Mouse (Mus musculus): ENCODE results near the gene Zfpm1. TPM values are rescaled to one million over a fixed set of nuclear protein-coding genes. Genes with fewer than 3 reads are reported as not detected.

Gene Zfpm1
- polyA plus RNA-seq, 1 experiment from 2014 or later = 0.88 TPM

DNA sequence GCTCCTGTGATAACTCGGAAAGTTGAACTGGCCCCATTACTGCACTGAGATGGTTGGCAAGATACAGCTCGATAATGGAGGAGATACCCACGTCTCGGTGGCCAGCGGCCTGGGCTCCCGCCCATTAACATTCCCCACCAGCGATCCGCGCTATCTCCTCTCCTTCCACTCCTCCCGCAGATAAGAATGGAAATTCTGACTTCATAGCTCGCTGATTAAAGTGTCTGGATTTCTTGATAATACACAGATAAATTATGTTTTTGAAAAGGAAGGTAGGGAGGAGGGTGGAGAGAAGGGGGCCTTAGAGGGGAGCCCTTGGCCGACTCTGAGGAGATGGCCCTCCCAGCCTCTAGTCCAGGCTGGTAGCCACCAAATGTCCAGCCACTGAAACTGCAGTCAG lies 9.1 kb downstream of the Zfpm1 start:
- Histone ChIP-seq H3K9me3 (no peaks in the 10 kb centered on the region), H3K4me1 (peaks cover 75% of the 10 kb centered on the region), H3K27ac (0 out of 2 replicates have a peak overlapping the region, but pooled peaks have one; percentile 57), H3K36me3 (replicated peaks) (no peaks in the 10 kb centered on the region), H3K4me3 (no peak overlapping the region), H3K27me3 (ENCODE audit: poor library complexity, severe bottlenecking) (peaks cover 57% of the 10 kb centered on the region)
- WGBS = 79% methylated on average over 12 of the region's 12 CpGs
- no peak for DNase-seq (ENCODE audit: extremely low spot score, low spot score)

- peaks cover 75% of the 10 kb centered on the region for H3K4me1 ChIP-seq
- no peaks in the 10 kb centered on the region for H3K9me3 ChIP-seq
- H3K4me3 ChIP-seq = no peak overlapping the region
- no peak for DNase-seq (ENCODE audit: extremely low spot score, low spot score)
- H3K27ac ChIP-seq = peak overlapping the region; percentile 57; the same call in 1 of the 2 replicates
- peaks cover 57% of the 10 kb centered on the region for H3K27me3 ChIP-seq (ENCODE audit: poor library complexity, severe bottlenecking)
- H3K36me3 ChIP-seq (replicated peaks) = no peaks in the 10 kb centered on the region
- 35% methylated on average over 10 of the region's 10 CpGs for WGBS
These were observed 9.6 kb downstream of the Zfpm1 start for GRCm38 (mm10) chr8:122291549-122291948.

DNA sequence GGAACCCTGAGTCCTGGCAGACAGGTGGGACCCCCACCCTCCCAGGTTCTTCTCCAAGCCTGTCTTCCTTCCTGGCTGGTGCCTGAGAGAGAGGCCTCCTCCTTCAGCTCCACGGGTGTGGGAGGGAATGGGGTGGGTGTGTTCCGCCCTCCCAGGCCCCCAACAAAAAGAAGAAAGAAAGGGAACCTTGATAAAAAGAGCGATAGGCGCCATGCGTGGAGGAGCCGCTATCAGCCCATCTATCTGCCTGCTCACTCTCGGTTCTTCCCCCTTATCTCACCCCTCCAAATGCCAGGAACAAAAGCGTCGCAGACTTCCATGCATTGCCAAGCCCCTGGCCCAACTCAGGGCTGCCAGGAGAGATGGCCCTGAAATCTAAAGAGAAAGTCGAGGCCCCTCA lies 11.5 kb downstream of the Zfpm1 start:
- no peaks in the 10 kb centered on the region for H3K9me3 ChIP-seq
- DNase-seq (ENCODE audit: extremely low spot score, low spot score) = no peak
- peaks cover 85% of the 10 kb centered on the region for H3K4me1 ChIP-seq
- WGBS = 79% methylated on average over 10 of the region's 10 CpGs
- H3K36me3 ChIP-seq (replicated peaks) = no peaks in the 10 kb centered on the region
- H3K27ac ChIP-seq = no peak overlapping the region
- H3K27me3 ChIP-seq (ENCODE audit: poor library complexity, severe bottlenecking) = peaks cover 46% of the 10 kb centered on the region
- no peak overlapping the region for H3K4me3 ChIP-seq

GRCm38 (mm10) chr8:122294273-122294683 lies 12.3 kb downstream of the Zfpm1 start:
- Histone ChIP-seq H3K27me3 (ENCODE audit: poor library complexity, severe bottlenecking) (peaks cover 39% of the 10 kb centered on the region), H3K4me1 (peaks cover 83% of the 10 kb centered on the region), H3K36me3 (replicated peaks) (no peaks in the 10 kb centered on the region), H3K27ac (peak overlapping the region; percentile 65; the same call in 1 of the 2 replicates), H3K9me3 (no peaks in the 10 kb centered on the region), H3K4me3 (peak overlapping the region; percentile 24; the same call in 1 of the 2 replicates)
- 3% methylated on average over 7 of the region's 7 CpGs for WGBS
- peak; percentile 64 for DNase-seq (ENCODE audit: extremely low spot score, low spot score)

GRCm38 (mm10) chr8:122295389-122295788 lies 13.4 kb downstream of the Zfpm1 start:
- H3K4me1 ChIP-seq = peaks cover 83% of the 10 kb centered on the region
- H3K9me3 ChIP-seq = no peaks in the 10 kb centered on the region
- H3K27ac ChIP-seq = no peak overlapping the region
- peaks cover 30% of the 10 kb centered on the region for H3K27me3 ChIP-seq (ENCODE audit: poor library complexity, severe bottlenecking)
- DNase-seq (ENCODE audit: extremely low spot score, low spot score) = no peak
- WGBS = 74% methylated on average over 9 of the region's 9 CpGs
- no peaks in the 10 kb centered on the region for H3K36me3 ChIP-seq (replicated peaks)
- no peak overlapping the region for H3K4me3 ChIP-seq

DNA sequence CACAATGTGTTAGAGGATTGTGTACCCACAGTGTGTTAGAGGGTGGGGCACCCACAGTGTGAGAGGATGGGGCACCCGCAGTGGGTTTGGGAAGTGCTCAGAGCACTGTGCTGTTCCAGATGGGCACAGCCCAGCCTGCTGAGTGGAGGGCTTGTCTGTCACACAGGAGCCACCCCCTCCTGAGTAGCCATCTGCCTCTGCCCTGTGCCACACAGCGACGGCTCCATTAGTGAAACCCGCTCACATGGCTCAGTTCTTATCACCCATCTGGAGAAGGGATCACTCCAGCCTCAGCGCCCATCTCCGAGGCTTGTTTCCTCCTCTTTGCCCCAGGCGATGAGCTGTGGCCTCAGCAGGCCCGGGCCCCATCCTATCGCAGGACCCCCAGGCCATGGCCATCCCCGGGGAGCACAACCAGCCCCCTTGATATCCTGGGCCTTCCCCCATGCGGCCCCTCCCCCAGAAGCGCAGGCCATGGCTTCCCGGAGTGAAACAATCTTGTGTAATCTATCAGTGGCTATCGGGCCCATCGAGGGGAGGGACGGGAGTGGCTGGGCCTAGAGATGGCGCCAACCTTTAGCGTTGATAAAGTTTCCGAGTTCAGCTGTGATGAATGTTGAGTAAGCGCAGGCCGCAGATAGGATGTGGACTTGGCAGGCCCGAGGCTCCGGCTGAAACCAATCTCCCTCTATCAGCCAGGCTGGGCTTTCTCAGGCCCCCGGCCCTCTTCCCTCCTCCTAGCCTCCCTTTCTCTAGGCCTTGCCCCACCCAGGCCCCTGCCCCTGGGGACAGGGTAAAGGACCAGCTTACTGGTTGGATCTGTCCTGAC lies 14.4 kb downstream of the Zfpm1 start:
- Histone ChIP-seq H3K9me3 (no peaks in the 10 kb centered on the region), H3K36me3 (replicated peaks) (no peaks in the 10 kb centered on the region), H3K27ac (peak overlapping the region; percentile 60), H3K27me3 (ENCODE audit: poor library complexity, severe bottlenecking) (peaks cover 23% of the 10 kb centered on the region), H3K4me3 (0 out of 2 replicates have a peak overlapping the region, but pooled peaks have one; percentile 8), H3K4me1 (peaks cover 74% of the 10 kb centered on the region)
- WGBS = 54% methylated on average over 24 of the region's 24 CpGs
- DNase-seq (ENCODE audit: extremely low spot score, low spot score) = no peak

GRCm38 (mm10) chr8:122299581-122300254 lies 17.8 kb downstream of the Zfpm1 start:
- no peak for DNase-seq (ENCODE audit: extremely low spot score, low spot score)
- 71% methylated on average over 16 of the region's 16 CpGs for WGBS
- Histone ChIP-seq H3K4me1 (peaks cover 79% of the 10 kb centered on the region), H3K27ac (peak overlapping the region; percentile 25; the same call in 1 of the 2 replicates), H3K27me3 (ENCODE audit: poor library complexity, severe bottlenecking) (peaks cover 23% of the 10 kb centered on the region), H3K4me3 (no peak overlapping the region), H3K36me3 (replicated peaks) (no peaks in the 10 kb centered on the region), H3K9me3 (no peaks in the 10 kb centered on the region)

- H3K27me3 ChIP-seq (ENCODE audit: poor library complexity, severe bottlenecking) = peaks cover 13% of the 10 kb centered on the region
- peaks cover 69% of the 10 kb centered on the region for H3K4me1 ChIP-seq
- 91% methylated on average over 13 of the region's 13 CpGs for WGBS
These were observed 19.1 kb downstream of the Zfpm1 start for GRCm38 (mm10) chr8:122301081-122301480.

DNA sequence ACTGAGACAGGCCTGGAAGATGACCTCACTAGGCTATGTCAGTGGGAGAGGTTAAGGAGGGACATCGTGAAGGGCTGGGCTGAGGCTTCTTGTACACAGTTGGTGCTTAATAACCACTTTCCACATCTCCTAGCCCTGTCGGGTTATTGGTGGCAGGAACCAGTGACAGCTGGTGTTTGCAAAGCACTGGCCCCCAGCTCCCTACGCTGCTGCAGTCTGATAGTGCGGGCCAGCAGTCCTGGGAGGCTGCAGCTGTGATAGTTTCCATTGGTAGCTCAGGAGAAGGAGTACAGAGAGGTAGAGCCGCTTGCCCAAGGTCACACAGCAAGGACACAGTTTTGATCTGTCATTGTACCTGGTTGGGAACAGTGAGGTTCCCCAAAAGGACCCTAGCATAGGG lies 19.9 kb downstream of the Zfpm1 start:
- H3K27ac ChIP-seq = peak overlapping the region; percentile 63; the same call in 1 of the 2 replicates
- peaks cover 68% of the 10 kb centered on the region for H3K4me1 ChIP-seq
- no peaks in the 10 kb centered on the region for H3K36me3 ChIP-seq (replicated peaks)
- H3K27me3 ChIP-seq (ENCODE audit: poor library complexity, severe bottlenecking) = peaks cover 5% of the 10 kb centered on the region; the same call in 1 of the 2 replicates
- H3K4me3 ChIP-seq = no peak overlapping the region
- WGBS = 79% methylated on average over 5 of the region's 5 CpGs
- no peak for DNase-seq (ENCODE audit: extremely low spot score, low spot score)
- H3K9me3 ChIP-seq = no peaks in the 10 kb centered on the region

More at GRCm38 (mm10) chr8:122301081-122301480, 19.1 kb downstream of the Zfpm1 start:
- Histone ChIP-seq H3K27ac (no peak overlapping the region), H3K4me3 (no peak overlapping the region), H3K36me3 (replicated peaks) (no peaks in the 10 kb centered on the region), H3K9me3 (no peaks in the 10 kb centered on the region)
- DNase-seq (ENCODE audit: extremely low spot score, low spot score) = no peak

DNA sequence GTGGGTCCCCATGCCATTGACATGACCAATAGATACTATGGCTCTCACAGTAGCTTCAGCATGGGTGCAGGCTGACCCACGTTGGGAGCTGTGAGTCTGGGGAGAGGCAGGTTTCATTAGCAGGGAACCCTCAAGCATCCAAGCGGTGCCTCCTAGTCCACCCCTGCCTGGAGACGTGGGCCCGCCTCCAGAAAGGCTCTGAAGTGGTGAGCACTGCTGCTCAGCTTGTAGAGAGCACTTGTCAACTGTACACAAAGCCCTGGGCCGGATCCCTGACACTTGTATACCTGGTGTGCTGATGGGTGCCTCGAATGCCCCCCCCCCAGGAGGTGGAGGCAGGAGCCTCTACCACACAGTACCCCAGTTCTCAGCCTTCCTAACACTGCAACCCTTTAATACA lies 21.5 kb downstream of the Zfpm1 start:
- Histone ChIP-seq H3K27me3 (ENCODE audit: poor library complexity, severe bottlenecking) (no peaks in the 10 kb centered on the region), H3K9me3 (no peaks in the 10 kb centered on the region), H3K27ac (no peak overlapping the region), H3K36me3 (replicated peaks) (no peaks in the 10 kb centered on the region), H3K4me1 (peaks cover 54% of the 10 kb centered on the region), H3K4me3 (no peak overlapping the region)
- 64% methylated on average over 6 of the region's 6 CpGs for WGBS
- DNase-seq (ENCODE audit: extremely low spot score, low spot score) = no peak

GRCm38 (mm10) chr8:122304058-122304457 lies 22.1 kb downstream of the Zfpm1 start:
- H3K4me1 ChIP-seq = peaks cover 49% of the 10 kb centered on the region
- no peak overlapping the region for H3K27ac ChIP-seq
- no peak for DNase-seq (ENCODE audit: extremely low spot score, low spot score)
- no peaks in the 10 kb centered on the region for H3K9me3 ChIP-seq
- no peaks in the 10 kb centered on the region for H3K36me3 ChIP-seq (replicated peaks)
- no peaks in the 10 kb centered on the region for H3K27me3 ChIP-seq (ENCODE audit: poor library complexity, severe bottlenecking)
- no peak overlapping the region for H3K4me3 ChIP-seq
- 26% methylated on average over 3 of the region's 3 CpGs for WGBS

- Histone ChIP-seq H3K27me3 (ENCODE audit: poor library complexity, severe bottlenecking) (no peaks in the 10 kb centered on the region), H3K36me3 (replicated peaks) (no peaks in the 10 kb centered on the region), H3K4me1 (peaks cover 44% of the 10 kb centered on the region), H3K27ac (no peak overlapping the region), H3K4me3 (no peak overlapping the region), H3K9me3 (no peaks in the 10 kb centered on the region)
- DNase-seq (ENCODE audit: extremely low spot score, low spot score) = no peak
- WGBS = 83% methylated on average over 26 of the region's 26 CpGs
These were observed 24.9 kb downstream of the Zfpm1 start for GRCm38 (mm10) chr8:122306660-122307399.
